Mouse (Mus musculus) hindbrain, postnatal 0 days (tissue): ENCODE measurements at regions not wholly inside any gene's neighbourhood (a gene's known extent, or its start where the extent isn't known, plus 50 kb on each side); places are given as distances from the start of the nearest gene placed in this dataset.

Experiments
- ATAC-seq: fragments of 200-750 bp; cut with Nextera tagmentation; 2 replicates; pipeline ENCODE4 v1.8.0; 2017; ENCODE audit warnings: mild to moderate bottlenecking, moderate TSS enrichment, moderate library complexity
- DNase-seq: peaks from one replicate; pipeline ENCODE4 v3.0.0-alpha.2; 2015; ENCODE audit warnings: low spot score
- H3K27ac ChIP-seq: fragments of 300-500 bp; sonication (generic); 2 replicates; pipeline ENCODE4 v1.5.1; 2014; ENCODE audit warnings: mild to moderate bottlenecking
- H3K27me3 ChIP-seq: fragments of 300-500 bp; sonication (generic); 2 replicates; pipeline ENCODE4 v1.6.1; 2014; ENCODE audit warnings: low read length, mixed read lengths; ENCODE audit not compliant: insufficient read depth
- H3K36me3 ChIP-seq: fragments of 300-500 bp; sonication (generic); 2 replicates; pipeline ENCODE4 v1.6.1; 2014; ENCODE audit warnings: low read length, mixed read lengths; ENCODE audit not compliant: insufficient read depth
- H3K4me1 ChIP-seq: fragments of 300-500 bp; sonication (generic); 2 replicates; pipeline ENCODE4 v1.6.1; 2014; ENCODE audit warnings: antibody characterized with exemption, low read length, mixed read lengths; ENCODE audit not compliant: insufficient read depth
- H3K4me2 ChIP-seq: fragments of 300-500 bp; sonication (generic); 2 replicates; pipeline ENCODE4 v1.6.1; 2014; ENCODE audit warnings: low read depth, mild to moderate bottlenecking, low read length, moderate library complexity, mixed read lengths
- H3K4me3 ChIP-seq: fragments of 300-500 bp; sonication (generic); 2 replicates; pipeline ENCODE4 v1.5.1; 2014; ENCODE audit warnings: low read length
- H3K9ac ChIP-seq: fragments of 300-500 bp; sonication (generic); replicated peaks from 2 replicates; pipeline ENCODE4 v1.6.1; 2014; ENCODE audit warnings: mild to moderate bottlenecking, low read length, moderate library complexity, mixed read lengths
- H3K9me3 ChIP-seq: fragments of 300-500 bp; sonication (generic); 2 replicates; pipeline ENCODE4 v1.6.1; 2016; ENCODE audit warnings: low read length, mixed read lengths
- CTCF ChIP-seq: IDR thresholded peaks from 2 replicates; pipeline ENCODE4 v1.5.1; 2016; ENCODE audit warnings: antibody characterized with exemption, control low read depth, low read depth
- WGBS: fragments of 180-500 bp; shearing (Covaris S2); extraction: QIAGEN DNeasy Blood & Tissue Kit; methylation state at CpG from one replicate; pipeline ENCODE4 v1.1.7; 2014; 5-methylcytosine and 5-hydroxymethylcytosine counted together

- Histone ChIP-seq H3K4me1 (no peaks in the 10 kb centered on the region), H3K9me3 (no peaks in the 10 kb centered on the region), H3K4me3 (no peak overlapping the region), H3K9ac (no peak overlapping the region), H3K36me3 (no peaks in the 10 kb centered on the region), H3K27ac (no peak overlapping the region), H3K27me3 (no peaks in the 10 kb centered on the region), H3K4me2 (no peak overlapping the region)
- ATAC-seq (no peak), DNase-seq (no peak)
- no peak for TF ChIP-seq CTCF
- 88% methylated on average over 5 of the region's 5 CpGs for WGBS
Observed at GRCm38 (mm10) chr16:69125361-69125760, 738.2 kb downstream of the Speer2 start.

- no peaks in the 10 kb centered on the region for H3K27me3 ChIP-seq
- no peaks in the 10 kb centered on the region for H3K9me3 ChIP-seq
- no peak overlapping the region for H3K27ac ChIP-seq
- no peak overlapping the region for H3K4me3 ChIP-seq
- DNase-seq (peak; percentile 2), ATAC-seq (no peak)
- no peak for TF ChIP-seq CTCF
- no peaks in the 10 kb centered on the region for H3K4me1 ChIP-seq
- 88% methylated on average over 5 of the region's 5 CpGs for WGBS
- no peaks in the 10 kb centered on the region for H3K36me3 ChIP-seq
- H3K9ac ChIP-seq: no peak overlapping the region
- H3K4me2 ChIP-seq: no peak overlapping the region
Observed at GRCm38 (mm10) chr16:69105331-69105730, 758.2 kb downstream of the Speer2 start.

GRCm38 (mm10) chr16:69093083-69093482 lies 770.5 kb downstream of the Speer2 start:
- Histone ChIP-seq H3K4me1 (no peaks in the 10 kb centered on the region), H3K9me3 (no peaks in the 10 kb centered on the region), H3K36me3 (no peaks in the 10 kb centered on the region), H3K4me2 (no peak overlapping the region), H3K4me3 (no peak overlapping the region), H3K27me3 (no peaks in the 10 kb centered on the region), H3K9ac (no peak overlapping the region), H3K27ac (no peak overlapping the region)
- TF ChIP-seq CTCF: no peak
- WGBS: 90% methylated on average over 4 of the region's 4 CpGs
- no peak for DNase-seq
- ATAC-seq: no peak

- Histone ChIP-seq H3K4me3 (no peak overlapping the region), H3K4me1 (no peaks in the 10 kb centered on the region), H3K9me3 (no peaks in the 10 kb centered on the region), H3K27ac (no peak overlapping the region), H3K9ac (no peak overlapping the region), H3K36me3 (no peaks in the 10 kb centered on the region), H3K27me3 (no peaks in the 10 kb centered on the region), H3K4me2 (no peak overlapping the region)
- DNase-seq: no peak
- TF ChIP-seq CTCF: no peak
- ATAC-seq: no peak
- 48% methylated on average over 1 of the region's 1 CpGs for WGBS
Observed at GRCm38 (mm10) chr16:69051124-69051523, 812.4 kb downstream of the Speer2 start.
